Mouse (Mus musculus) thymus, adult 2 months (tissue): ENCODE measurements around the gene Galnt14.

ENCODE experiments used
- CTCF ChIP-seq: fragments of 200-500 bp; IDR thresholded peaks from 2 replicates; pipeline ENCODE4 v1.5.1; 2012; ENCODE audit warnings: mild to moderate bottlenecking, control low read depth, low read length, moderate library complexity, borderline replicate concordance; ENCODE audit not compliant: control insufficient read depth, poor library complexity, insufficient read depth; ENCODE audit errors: extremely low read depth
- POLR2A ChIP-seq: fragments of 200-500 bp; IDR thresholded peaks from 2 replicates; pipeline ENCODE4 v1.6.1; 2012; ENCODE audit warnings: mild to moderate bottlenecking, low read length, control low read depth, moderate library complexity; ENCODE audit not compliant: control insufficient read depth, poor library complexity, insufficient read depth; ENCODE audit errors: extremely low read depth

DNA sequence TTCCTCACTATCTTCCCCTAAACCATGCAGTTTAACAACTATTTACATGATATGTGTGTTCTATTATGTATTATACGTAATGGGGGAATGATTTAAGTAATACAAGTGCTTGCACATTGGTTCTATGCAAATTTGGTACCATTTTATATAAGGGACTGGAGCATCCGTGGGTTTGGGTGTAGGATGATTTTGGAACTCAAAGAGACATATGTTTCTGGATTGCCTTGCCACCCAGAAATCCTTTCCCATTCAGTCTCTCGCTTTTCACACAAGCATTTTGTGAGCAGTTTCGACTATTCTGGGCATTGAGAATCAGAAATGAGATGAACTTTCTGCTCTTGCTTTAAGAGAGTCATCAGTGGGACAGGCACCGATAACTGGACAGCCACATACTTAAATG is 190.9 kb downstream of the Galnt14 start:
- TF ChIP-seq POLR2A (no peak), CTCF (no peak)
